Mouse (Mus musculus) stomach, embryonic 14.5 days (tissue): Measurements from ENCODE around the gene Cox14. TPM values are rescaled to one million over a fixed set of nuclear protein-coding genes. Genes with fewer than 3 reads are reported as not detected.
"Not testable (repeated sequence)": the region's sequence is repeated elsewhere in the genome, so short reads cannot be mapped to it uniquely, and the experiment has no call there.

ENCODE experiments used
- ATAC-seq: fragments of 200-750 bp; cut with Nextera tagmentation; 2 replicates; pipeline ENCODE4 v1.8.0; 2017; ENCODE audit warnings: low read depth, moderate TSS enrichment; ENCODE audit not compliant: insufficient number of reproducible peaks, insufficient read depth, low FRiP score
- H3K27ac ChIP-seq: fragments of 300-500 bp; sonication (generic); 2 replicates; pipeline ENCODE4 v1.5.1; 2014; ENCODE audit warnings: mild to moderate bottlenecking, low read length, moderate library complexity, mixed read lengths
- H3K27me3 ChIP-seq: fragments of 300-500 bp; sonication (generic); 2 replicates; pipeline ENCODE4 v1.6.1; 2014; ENCODE audit warnings: low read length, control low read depth, mixed read lengths; ENCODE audit not compliant: control insufficient read depth, insufficient read depth
- H3K36me3 ChIP-seq: fragments of 300-500 bp; sonication (generic); 2 replicates; pipeline ENCODE4 v1.6.1; 2014; ENCODE audit warnings: mild to moderate bottlenecking, control low read depth, low read length, moderate library complexity, mixed read lengths; ENCODE audit not compliant: control insufficient read depth, insufficient read depth
- H3K4me1 ChIP-seq: fragments of 300-500 bp; sonication (generic); 2 replicates; pipeline ENCODE4 v1.6.1; 2014; ENCODE audit warnings: low read length, control low read depth, mixed read lengths; ENCODE audit not compliant: control insufficient read depth, insufficient read depth
- H3K4me2 ChIP-seq: fragments of 300-500 bp; sonication (generic); replicated peaks from 2 replicates; pipeline ENCODE4 v1.6.1; 2014; ENCODE audit warnings: low read depth, low read length, control low read depth
- H3K4me3 ChIP-seq: fragments of 300-500 bp; sonication (generic); 2 replicates; pipeline ENCODE4 v1.5.1; 2014; ENCODE audit warnings: low read depth, low read length, control low read depth
- H3K9ac ChIP-seq: fragments of 300-500 bp; sonication (generic); replicated peaks from 2 replicates; pipeline ENCODE4 v1.6.1; 2014; ENCODE audit warnings: low read depth, mild to moderate bottlenecking, control low read depth, low read length, moderate library complexity, mixed read lengths
- H3K9me3 ChIP-seq: fragments of 300-500 bp; sonication (generic); 2 replicates; pipeline ENCODE4 v1.6.1; 2016; ENCODE audit warnings: low read depth, low read length, control low read depth; ENCODE audit not compliant: control insufficient read depth
- WGBS: fragments of 180-500 bp; shearing (Covaris S2); extraction: QIAGEN DNeasy Blood & Tissue Kit; methylation state at CpG from one replicate; pipeline ENCODE4 v1.1.7; 2014; 5-methylcytosine and 5-hydroxymethylcytosine counted together
- polyA plus RNA-seq: library from polyadenylated mRNA; unstranded; fragments of >200 nt; fragmentation: Nextera tagmentation; extraction: Ambion mirVana; gene quantifications from 2 replicates; pipeline ENCODE4 v1.2.1, GENCODE M21; 2014

The Cox14 gene
- polyA plus RNA-seq, 1 experiment from 2014 or later, result 193 TPM

- Histone ChIP-seq H3K4me1 (no peaks in the 10 kb centered on the region), H3K9ac (no peak overlapping the region), H3K36me3 (no peaks in the 10 kb centered on the region), H3K9me3 (no peaks in the 10 kb centered on the region), H3K27ac (no peak overlapping the region), H3K27me3 (no peaks in the 10 kb centered on the region), H3K4me3 (no peak overlapping the region), H3K4me2 (no peak overlapping the region)
- 41% methylated on average over 9 of the region's 9 CpGs for WGBS
- no peak for ATAC-seq
Measured at GRCm38 (mm10) chr15:99691976-99692375, 33.4 kb upstream of the Cox14 start.

- H3K36me3 ChIP-seq, result no peaks in the 10 kb centered on the region
- H3K9ac ChIP-seq, result no peak overlapping the region
- no peaks in the 10 kb centered on the region for H3K9me3 ChIP-seq
- peaks cover 11% of the 10 kb centered on the region; the same call in 1 of the 2 replicates for H3K4me1 ChIP-seq
- H3K4me2 ChIP-seq, result no peak overlapping the region
- 8% methylated on average over 2 of the region's 2 CpGs for WGBS
- H3K27ac ChIP-seq, result no peak overlapping the region
- no peak overlapping the region for H3K4me3 ChIP-seq
- H3K27me3 ChIP-seq, result no peaks in the 10 kb centered on the region
- ATAC-seq, result no peak
Measured at GRCm38 (mm10) chr15:99697309-99697708, 28.1 kb upstream of the Cox14 start.

- Histone ChIP-seq H3K36me3 (peaks cover 3% of the 10 kb centered on the region; the same call in 1 of the 2 replicates), H3K9ac (no peak overlapping the region), H3K4me1 (peaks cover 17% of the 10 kb centered on the region; the same call in 1 of the 2 replicates), H3K9me3 (no peaks in the 10 kb centered on the region), H3K27me3 (no peaks in the 10 kb centered on the region), H3K27ac (no peak overlapping the region), H3K4me2 (no peak overlapping the region), H3K4me3 (no peak overlapping the region)
- WGBS, result 33% methylated on average over 20 of the region's 20 CpGs
- no peak for ATAC-seq
Measured at GRCm38 (mm10) chr15:99698533-99699085, 26.8 kb upstream of the Cox14 start.

DNA sequence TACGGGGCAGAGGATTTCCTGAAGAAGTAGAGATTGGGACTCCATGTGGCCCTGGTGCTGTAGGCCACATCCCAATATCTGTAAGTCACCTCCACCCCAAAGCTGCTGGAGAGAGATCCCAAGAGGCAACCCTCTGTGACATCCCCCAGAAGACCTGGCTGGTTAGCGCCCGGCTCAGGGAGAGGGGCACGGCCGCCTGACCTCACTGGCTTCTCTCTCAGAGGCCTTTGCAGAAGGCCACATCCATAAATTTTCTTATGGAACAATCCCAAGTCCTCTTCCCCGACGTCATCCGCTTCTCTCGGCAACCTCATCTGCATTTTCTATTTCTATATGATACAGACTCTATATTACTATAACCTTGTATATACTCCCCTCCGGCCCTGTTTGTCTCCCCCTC, 25.7 kb upstream of the Cox14 start:
- Histone ChIP-seq H3K4me2 (no peak overlapping the region), H3K4me1 (peaks cover 17% of the 10 kb centered on the region; the same call in 1 of the 2 replicates), H3K27me3 (no peaks in the 10 kb centered on the region), H3K4me3 (no peak overlapping the region), H3K36me3 (peaks cover 8% of the 10 kb centered on the region; the same call in 1 of the 2 replicates), H3K9ac (no peak overlapping the region), H3K27ac (no peak overlapping the region), H3K9me3 (no peaks in the 10 kb centered on the region)
- ATAC-seq, result no peak
- 84% methylated on average over 10 of the region's 10 CpGs for WGBS

DNA sequence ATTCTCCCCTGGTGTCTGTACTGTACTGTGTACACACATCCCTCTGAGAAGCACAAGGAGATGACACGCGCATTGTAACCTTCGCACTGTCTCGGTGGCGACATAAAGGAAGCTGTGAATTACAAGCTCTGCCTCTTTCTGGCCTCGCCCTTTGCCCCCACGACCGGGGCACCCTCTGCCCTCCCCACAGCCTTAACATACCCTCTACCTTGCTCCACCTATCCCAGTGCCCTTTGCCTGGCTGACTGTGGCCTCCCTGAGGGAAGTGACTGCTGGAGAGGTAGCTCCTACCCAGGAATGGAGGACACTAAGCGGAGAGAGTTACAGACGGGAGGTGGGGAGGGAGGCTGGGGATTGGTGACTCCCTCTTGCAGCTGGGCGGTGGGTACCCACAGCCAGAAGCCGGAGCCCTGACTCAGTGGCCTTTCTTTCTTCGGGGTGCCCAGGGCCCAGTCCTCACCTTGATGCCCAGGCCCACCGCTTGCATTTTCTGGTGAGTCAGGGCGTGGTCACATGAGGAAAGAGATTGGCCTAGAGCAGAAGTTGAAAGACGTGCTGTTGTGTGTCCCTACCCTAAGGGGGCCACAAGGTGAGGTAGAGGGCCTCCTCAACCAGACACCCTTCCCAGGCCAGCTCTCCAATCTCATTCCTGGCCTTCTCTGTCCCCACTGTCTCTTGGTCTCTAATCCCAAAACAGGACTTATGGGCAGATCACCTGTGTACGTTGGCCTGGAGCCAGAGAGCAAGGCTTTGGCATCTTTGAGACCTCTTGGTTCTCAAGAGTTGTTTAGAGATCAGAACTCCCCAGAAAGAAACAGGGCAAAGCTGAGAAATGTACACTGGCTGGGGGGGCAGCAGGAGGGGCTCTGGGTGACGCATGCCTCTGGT, 25.0 kb upstream of the Cox14 start:
- Histone ChIP-seq H3K9me3 (no peaks in the 10 kb centered on the region), H3K4me3 (no peak overlapping the region), H3K27ac (no peak overlapping the region), H3K36me3 (peaks cover 9% of the 10 kb centered on the region; the same call in 1 of the 2 replicates), H3K9ac (no peak overlapping the region), H3K4me2 (no peak overlapping the region), H3K4me1 (peaks cover 17% of the 10 kb centered on the region; the same call in 1 of the 2 replicates), H3K27me3 (no peaks in the 10 kb centered on the region)
- no peak for ATAC-seq
- 82% methylated on average over 18 of the region's 18 CpGs for WGBS

DNA sequence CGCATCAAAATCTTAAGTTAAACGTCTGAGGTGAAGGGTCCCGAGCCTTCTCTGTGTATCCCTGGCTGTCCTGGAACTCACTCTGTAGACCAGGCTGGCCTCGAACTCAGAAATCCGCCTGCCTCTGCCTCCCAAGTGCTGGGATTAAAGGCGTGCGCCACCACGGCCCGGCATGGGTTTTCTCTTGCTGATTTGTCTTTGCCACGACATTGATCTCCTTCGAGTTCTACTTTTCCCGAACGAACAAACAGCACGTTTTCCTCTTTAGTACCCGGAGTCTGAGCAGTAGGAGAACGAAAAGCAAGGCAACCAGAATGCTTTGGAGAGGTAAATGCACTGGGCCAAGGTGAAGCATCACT, 23.8 kb upstream of the Cox14 start:
- H3K9ac ChIP-seq, result 0 out of 2 replicates have a peak overlapping the region, but pooled peaks have one; percentile 18
- WGBS, result 48% methylated on average over 16 of the region's 16 CpGs
- peak overlapping the region; percentile 74 for H3K4me3 ChIP-seq
- peaks cover 17% of the 10 kb centered on the region; the same call in 1 of the 2 replicates for H3K4me1 ChIP-seq
- H3K27ac ChIP-seq, result peak overlapping the region; percentile 94; the same call in 1 of the 2 replicates
- H3K9me3 ChIP-seq, ATAC-seq, H3K27me3 ChIP-seq: not testable (repeated sequence)
- H3K4me2 ChIP-seq, result peak overlapping the region; percentile 41
- peaks cover 14% of the 10 kb centered on the region for H3K36me3 ChIP-seq

DNA sequence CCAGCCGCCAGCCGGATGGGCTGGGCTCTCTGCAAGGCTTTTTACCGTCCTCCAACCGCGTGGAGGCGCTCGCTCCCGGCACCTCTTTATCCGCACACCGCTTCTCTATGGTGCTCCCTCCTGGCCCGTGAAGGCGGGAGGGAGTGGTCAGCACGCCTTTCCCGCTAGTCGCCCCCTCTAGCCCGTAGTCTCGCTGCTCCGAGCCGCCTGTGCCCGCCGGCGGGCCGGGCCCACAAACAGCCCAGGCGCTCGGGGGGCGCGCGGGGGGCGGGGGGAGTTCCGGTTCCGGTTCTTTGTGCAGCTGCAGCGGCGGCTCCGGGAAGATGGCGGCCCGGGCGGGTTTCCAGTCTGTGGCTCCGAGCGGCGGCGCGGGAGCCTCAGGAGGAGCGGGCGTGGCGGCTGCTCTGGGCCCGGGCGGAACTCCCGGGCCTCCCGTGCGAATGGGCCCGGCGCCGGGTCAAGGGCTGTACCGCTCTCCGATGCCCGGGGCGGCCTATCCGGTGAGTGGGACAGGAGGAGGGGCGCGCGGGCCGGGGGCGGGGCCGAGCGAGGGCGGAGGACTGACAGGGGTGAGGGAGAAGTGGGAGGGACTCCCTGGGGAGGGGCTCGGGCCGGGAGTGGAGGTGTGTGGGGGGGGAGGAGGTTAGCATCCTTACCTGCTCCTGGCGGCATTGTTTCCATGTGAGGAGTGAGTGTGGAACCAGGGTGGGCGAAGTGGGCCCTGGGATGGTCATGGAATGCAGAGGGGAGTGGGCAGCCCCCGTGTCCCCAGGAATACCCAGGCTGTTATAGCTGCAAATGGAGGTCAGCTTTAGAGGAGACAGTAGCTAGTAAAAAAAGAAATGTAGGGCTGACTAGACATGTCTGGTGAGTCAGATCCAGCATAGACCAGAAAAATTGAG, 23.2 kb upstream of the Cox14 start, which contains the start of gene Smarcd1:
Smarcd1 (plus strand) TSS at position 131 of the 902 bp plus-strand sequence.
- H3K4me1 ChIP-seq, result peaks cover 17% of the 10 kb centered on the region; the same call in 1 of the 2 replicates
- no peaks in the 10 kb centered on the region for H3K27me3 ChIP-seq
- under 1% methylated on average over 70 of the region's 71 CpGs for WGBS
- H3K4me3 ChIP-seq, result peak within 1 kb of the TSS; percentile 74
- peak within 1 kb of the TSS; percentile 94 for H3K27ac ChIP-seq
- peaks cover 18% of the 10 kb centered on the region for H3K36me3 ChIP-seq
- H3K4me2 ChIP-seq, result peak within 1 kb of the TSS; percentile 59
- no peaks in the 10 kb centered on the region for H3K9me3 ChIP-seq
- peak within 1 kb of the TSS; percentile 82 for H3K9ac ChIP-seq
- ATAC-seq, result peak; percentile 94

GRCm38 (mm10) chr15:99703104-99703503, 22.3 kb upstream of the Cox14 start:
- Histone ChIP-seq H3K4me1 (peaks cover 17% of the 10 kb centered on the region; the same call in 1 of the 2 replicates), H3K27ac (peak overlapping the region; percentile 94; the same call in 1 of the 2 replicates), H3K9me3 (no peaks in the 10 kb centered on the region), H3K27me3 (no peaks in the 10 kb centered on the region), H3K36me3 (peaks cover 26% of the 10 kb centered on the region), H3K9ac (peak overlapping the region; percentile 82; the same call in 1 of the 2 replicates), H3K4me2 (peak overlapping the region; percentile 59), H3K4me3 (peak overlapping the region; percentile 74)
- no peak for ATAC-seq
- WGBS, result 58% methylated on average over 9 of the region's 9 CpGs
